Mouse (Mus musculus) MEL (cell line): ENCODE data around the gene Matn1.

Source experiments
- CTCF ChIP-seq, 3 experiments: IDR thresholded peaks in 2 of 3; conservative IDR thresholded peaks in 1 of 3; 2 replicates each; pipeline ENCODE4 v1.5.1; 2011 to 2012; ENCODE audit warnings: low read length in 3 of 3, low read depth in 2 of 3, mild to moderate bottlenecking in 2 of 3, improper control_type of control experiment in 1 of 3, inconsistent platforms in 1 of 3, mixed read lengths in 1 of 3, moderate library complexity in 1 of 3; ENCODE audit not compliant: control insufficient read depth in 1 of 3, insufficient read depth in 1 of 3, poor library complexity in 1 of 3, severe bottlenecking in 1 of 3
- E2F4 ChIP-seq: IDR thresholded peaks from 2 replicates; pipeline ENCODE4 v1.6.1; 2011; ENCODE audit warnings: low read depth, low read length, improper control_type of control experiment, borderline replicate concordance
- ELF1 ChIP-seq: IDR thresholded peaks from 2 replicates; pipeline ENCODE4 v1.6.1; 2014; ENCODE audit warnings: low read depth, mild to moderate bottlenecking, inconsistent platforms, low read length, improper control_type of control experiment, moderate library complexity
- EP300 ChIP-seq, 2 experiments: IDR thresholded peaks; 2 replicates each; pipeline ENCODE4 v1.6.1; 2011; ENCODE audit warnings: improper control_type of control experiment in 2 of 2, low read length in 2 of 2, low read depth in 1 of 2, mild to moderate bottlenecking in 1 of 2
- ETS1 ChIP-seq: IDR thresholded peaks from 2 replicates; pipeline ENCODE4 v1.6.1; 2012; ENCODE audit warnings: low read depth, mild to moderate bottlenecking, inconsistent platforms, low read length, improper control_type of control experiment, moderate library complexity
- GATA1 ChIP-seq: IDR thresholded peaks from 2 replicates; pipeline ENCODE4 v1.6.1; 2011; ENCODE audit warnings: low read depth, low read length, improper control_type of control experiment
- JUND ChIP-seq: IDR thresholded peaks from 2 replicates; pipeline ENCODE4 v1.6.1; 2011; ENCODE audit warnings: low read depth, mild to moderate bottlenecking, improper control_type of control experiment, low read length
- MAFK ChIP-seq: IDR thresholded peaks from 2 replicates; pipeline ENCODE4 v1.6.1; 2011; ENCODE audit warnings: low read depth, mild to moderate bottlenecking, low read length, improper control_type of control experiment, borderline replicate concordance
- MXI1 ChIP-seq: IDR thresholded peaks from 2 replicates; pipeline ENCODE4 v1.6.1; 2011; ENCODE audit warnings: mild to moderate bottlenecking, low read depth, low read length, improper control_type of control experiment
- POLR2A ChIP-seq, 2 experiments: IDR thresholded peaks; 2 replicates each; pipeline ENCODE4 v1.6.1; 2011 to 2012; ENCODE audit warnings: low read length in 2 of 2, mild to moderate bottlenecking in 2 of 2, control low read depth in 1 of 2, improper control_type of control experiment in 1 of 2, low read depth in 1 of 2, moderate library complexity in 1 of 2; ENCODE audit not compliant: control insufficient read depth in 1 of 2, insufficient read depth in 1 of 2, poor library complexity in 1 of 2
- POLR2AphosphoS5 ChIP-seq: IDR thresholded peaks from 2 replicates; pipeline ENCODE4 v1.6.1; 2012; ENCODE audit warnings: low read depth, borderline replicate concordance, mild to moderate bottlenecking, inconsistent platforms, low read length, moderate library complexity, mixed read lengths
- RAD21 ChIP-seq: IDR thresholded peaks from 2 replicates; pipeline ENCODE4 v1.6.1; 2011; ENCODE audit warnings: mild to moderate bottlenecking, low read depth, low read length, improper control_type of control experiment
- ZKSCAN1 ChIP-seq: IDR thresholded peaks from 2 replicates; pipeline ENCODE4 v1.6.1; 2012; ENCODE audit warnings: low read depth, mild to moderate bottlenecking, inconsistent platforms, low read length, improper control_type of control experiment, moderate library complexity
- ZNF384 ChIP-seq: IDR thresholded peaks from 2 replicates; pipeline ENCODE4 v1.6.1; 2012; ENCODE audit warnings: low read depth, mild to moderate bottlenecking, inconsistent platforms, low read length, improper control_type of control experiment

GRCm38 (mm10) chr4:130909167-130909874 lies 34.9 kb upstream of the Matn1 start:
- TF ChIP-seq POLR2A (IDR thresholded peaks at IDR 0.05; ENCODE audit: control insufficient read depth in 1 of 2, insufficient read depth in 1 of 2, low read depth in 1 of 2, low read length in 2 of 2, poor library complexity in 1 of 2) = 0 out of 4 replicates have a peak, but pooled peaks have one; percentile 22 to 44
- TF ChIP-seq CTCF (IDR thresholded peaks at IDR 0.05 in 2 of 3, conservative IDR thresholded peaks at IDR 0.05 in 1 of 3; ENCODE audit: control insufficient read depth in 1 of 3, insufficient read depth in 1 of 3, low read depth in 2 of 3, low read length in 3 of 3, poor library complexity in 1 of 3, severe bottlenecking in 1 of 3) = no peak
- peak; percentile 77 to 90 for TF ChIP-seq EP300 (IDR thresholded peaks at IDR 0.05; ENCODE audit: low read depth in 1 of 2, low read length in 2 of 2)
- TF ChIP-seq ETS1 = peak; percentile 80
- TF ChIP-seq ZNF384 = no peak
- no peak for TF ChIP-seq RAD21
- TF ChIP-seq E2F4 = no peak
- TF ChIP-seq GATA1 = peak; percentile 91
- TF ChIP-seq MXI1 = peak; percentile 60
- no peak for TF ChIP-seq POLR2AphosphoS5
- TF ChIP-seq JUND = no peak
- no peak for TF ChIP-seq ZKSCAN1
- no peak for TF ChIP-seq ELF1
- no peak for TF ChIP-seq MAFK
